Mouse (Mus musculus) CH12.LX (cell line): Measurements from ENCODE around the gene Spa17. TPM values are rescaled to one million over a fixed set of nuclear protein-coding genes. Genes with fewer than 3 reads are reported as not detected.

Source experiments
- DNase-seq: peaks from one replicate; pipeline ENCODE4 v3.0.0-alpha.2; 2013; ENCODE audit errors: extremely low read depth
- H3K27ac ChIP-seq: 2 replicates; pipeline ENCODE4 v1.5.1; 2012; ENCODE audit warnings: low read depth, mild to moderate bottlenecking, control low read depth, moderate library complexity; ENCODE audit not compliant: insufficient read depth
- H3K27me3 ChIP-seq: replicated peaks from 2 replicates; pipeline ENCODE3; 2012; ENCODE audit warnings: inconsistent platforms
- H3K36me3 ChIP-seq, 2 experiments: replicated peaks in 1 of 2; 2 replicates each; pipeline versions ENCODE3 to v1.6.1; 2012; ENCODE audit warnings: inconsistent platforms in 1 of 2, low read length in 1 of 2, mild to moderate bottlenecking in 1 of 2, mixed read lengths in 1 of 2, moderate library complexity in 1 of 2; ENCODE audit not compliant: control insufficient read depth in 1 of 2, insufficient read depth in 1 of 2
- H3K4me1 ChIP-seq, 2 experiments: 2 replicates each; pipeline ENCODE4 v1.6.1; 2012; ENCODE audit warnings: inconsistent platforms in 1 of 2, moderate library complexity in 1 of 2; ENCODE audit not compliant: insufficient read depth in 2 of 2, control insufficient read depth in 1 of 2
- H3K4me2 ChIP-seq: 2 replicates; pipeline ENCODE4 v1.6.1; 2012; ENCODE audit warnings: low read depth, mild to moderate bottlenecking, control low read depth; ENCODE audit not compliant: poor library complexity, insufficient read depth, severe bottlenecking
- H3K4me3 ChIP-seq, 3 experiments: fragments of 150-350 bp in 1 of 3; sonication (generic) in 1 of 3; replicated peaks in 1 of 3; 2 replicates each; pipeline versions ENCODE3 to v1.5.1; 2011 to 2012; ENCODE audit warnings: low read depth in 2 of 3, low read length in 2 of 3, mild to moderate bottlenecking in 2 of 3, moderate library complexity in 2 of 3, control low read depth in 1 of 3, improper control_type of control experiment in 1 of 3, inconsistent platforms in 1 of 3, mixed read lengths in 1 of 3; ENCODE audit not compliant: poor library complexity in 1 of 3
- H3K79me2 ChIP-seq: replicated peaks from 2 replicates; pipeline ENCODE4 v1.6.1; 2012; ENCODE audit warnings: mild to moderate bottlenecking, moderate library complexity; ENCODE audit not compliant: control insufficient read depth, poor library complexity, insufficient read depth, severe bottlenecking; ENCODE audit errors: extremely low read depth
- H3K9ac ChIP-seq: 2 replicates; pipeline ENCODE4 v1.6.1; 2012; ENCODE audit warnings: low read depth, mild to moderate bottlenecking, control low read depth, moderate library complexity; ENCODE audit not compliant: insufficient read depth
- H3K9me3 ChIP-seq: replicated peaks from 2 replicates; pipeline ENCODE3; 2012; ENCODE audit warnings: low read length, inconsistent platforms, mixed read lengths
- BHLHE40 ChIP-seq: IDR thresholded peaks from 2 replicates; pipeline ENCODE4 v1.6.1; 2011; ENCODE audit warnings: mild to moderate bottlenecking, low read depth, low read length, improper control_type of control experiment
- CHD2 ChIP-seq: IDR thresholded peaks from 2 replicates; pipeline ENCODE4 v1.6.1; 2011; ENCODE audit warnings: low read length, improper control_type of control experiment
- E2F4 ChIP-seq: IDR thresholded peaks from 2 replicates; pipeline ENCODE4 v1.6.1; 2011; ENCODE audit warnings: low read depth, low read length, improper control_type of control experiment; ENCODE audit not compliant: insufficient replicate concordance
- GABPA ChIP-seq: IDR thresholded peaks from 2 replicates; pipeline ENCODE4 v1.6.1; 2012; ENCODE audit warnings: low read depth, low read length, improper control_type of control experiment, inconsistent platforms; ENCODE audit not compliant: insufficient replicate concordance
- IRF4 ChIP-seq: IDR thresholded peaks from 2 replicates; pipeline ENCODE4 v1.6.1; 2014; ENCODE audit warnings: low read depth, mild to moderate bottlenecking, inconsistent platforms, low read length, improper control_type of control experiment
- MAX ChIP-seq: IDR thresholded peaks from 2 replicates; pipeline ENCODE4 v1.6.1; 2011; ENCODE audit warnings: low read length, improper control_type of control experiment
- MAZ ChIP-seq: IDR thresholded peaks from 2 replicates; pipeline ENCODE4 v1.6.1; 2012; ENCODE audit warnings: low read depth, mild to moderate bottlenecking, inconsistent platforms, low read length, improper control_type of control experiment, moderate library complexity
- MEF2A ChIP-seq: IDR thresholded peaks from 2 replicates; pipeline ENCODE4 v1.6.1; 2014; ENCODE audit warnings: low read depth, mild to moderate bottlenecking, inconsistent platforms, low read length, improper control_type of control experiment, borderline replicate concordance
- NELFE ChIP-seq: IDR thresholded peaks from 2 replicates; pipeline ENCODE4 v1.6.1; 2011; ENCODE audit warnings: low read depth, low read length, improper control_type of control experiment
- NRF1 ChIP-seq: IDR thresholded peaks from 2 replicates; pipeline ENCODE4 v1.6.1; 2014; ENCODE audit warnings: low read depth, mild to moderate bottlenecking, inconsistent platforms, low read length, improper control_type of control experiment, moderate library complexity
- RAD21 ChIP-seq: IDR thresholded peaks from 2 replicates; pipeline ENCODE4 v1.6.1; 2011; ENCODE audit warnings: low read depth, mild to moderate bottlenecking, low read length, improper control_type of control experiment, moderate library complexity
- SIN3A ChIP-seq: IDR thresholded peaks from 2 replicates; pipeline ENCODE4 v1.6.1; 2012; ENCODE audit warnings: low read length, improper control_type of control experiment, inconsistent platforms
- TBP ChIP-seq: conservative IDR thresholded peaks from 2 replicates; pipeline ENCODE4 v1.6.1; 2011; ENCODE audit warnings: low read depth, low read length, improper control_type of control experiment
- UBTF ChIP-seq: IDR thresholded peaks from 2 replicates; pipeline ENCODE4 v1.6.1; 2012; ENCODE audit warnings: low read depth, mild to moderate bottlenecking, inconsistent platforms, low read length, improper control_type of control experiment, moderate library complexity
- USF1 ChIP-seq: IDR thresholded peaks from 2 replicates; pipeline ENCODE4 v1.6.1; 2014; ENCODE audit warnings: low read depth, mild to moderate bottlenecking, inconsistent platforms, low read length, improper control_type of control experiment
- ZMIZ1 ChIP-seq: IDR thresholded peaks from 2 replicates; pipeline ENCODE4 v1.6.1; 2012; ENCODE audit warnings: low read depth, mild to moderate bottlenecking, inconsistent platforms, low read length, improper control_type of control experiment
- dilution Hi-C: fragments of 300-500 bp; cut with MboI; formaldehyde crosslinking; loops from 2 replicates; pipeline ENCODE4 v1.14.3; 2020; ENCODE audit warnings: low sequenced_read_pairs; ENCODE audit not compliant: extremely low pct_unique_long_range_greater_than_20kb, extremely low pct_ligation_motif_present
- in situ Hi-C: fragments of 300-500 bp; cut with MboI; formaldehyde crosslinking; loops from 3 replicates; pipeline ENCODE4 v1.14.3; 2019; ENCODE audit warnings: low sequenced_read_pairs, low pct_ligation_motif_present, low pct_unique_long_range_greater_than_20kb, mixed read lengths
- polyA plus RNA-seq: library from polyadenylated mRNA; unstranded; fragments of >175 nt; gene quantifications from 2 replicates; pipeline ENCODE4 v1.2.1, GENCODE M21; 2012; ENCODE audit warnings: low read depth; ENCODE audit not compliant: insufficient read length
- total RNA-seq, 2 experiments: library from RNA; depleted of rRNA; stranded (reverse); fragments of 300-350 nt in 1 of 2; fragments of >200 nt in 1 of 2; gene quantifications; 2 replicates each; pipeline ENCODE4 v1.2.3; 2012 to 2014

The Spa17 gene
- total and polyA plus RNA-seq, 3 experiments, result 0.47 to 3.2 (median 1.4) TPM

DNA sequence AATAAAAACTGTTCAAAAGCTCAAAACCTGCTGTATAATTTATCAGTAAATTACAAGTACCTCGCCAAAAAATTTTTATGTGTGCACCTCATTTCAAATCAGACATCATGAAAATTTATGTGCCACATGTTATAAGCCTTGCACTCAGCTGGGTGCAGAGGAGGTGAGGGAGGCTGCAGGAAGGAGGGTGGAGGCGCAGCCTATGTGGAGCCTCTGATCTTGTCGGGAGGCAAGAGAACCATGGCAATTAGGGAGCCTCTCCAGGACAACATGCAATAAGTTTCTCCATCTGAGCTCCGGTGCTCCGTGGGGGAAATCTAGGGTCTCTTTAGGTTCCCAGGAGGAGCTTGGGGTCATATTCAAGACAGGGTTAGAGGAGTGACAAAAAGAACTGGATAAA lies 46.1 kb downstream of the Spa17 start:
- Histone ChIP-seq H3K9ac (no peak overlapping the region), H3K79me2 (no peaks in the 10 kb centered on the region), H3K27me3 (no peaks in the 10 kb centered on the region), H3K4me3 (no peak overlapping the region), H3K36me3 (no peaks in the 10 kb centered on the region), H3K4me1 (peaks cover 0 to 12% of the 10 kb centered on the region in 2 experiments; a peak in 2 of 4 replicates), H3K27ac (no peak overlapping the region), H3K4me2 (no peak overlapping the region), H3K9me3 (no peaks in the 10 kb centered on the region)
- DNase-seq, result no peak
- in situ Hi-C loops, result no loop called here
- dilution Hi-C loops, result no loop called here
- no peak for TF ChIP-seq MEF2A
- no peak for TF ChIP-seq NRF1

DNA sequence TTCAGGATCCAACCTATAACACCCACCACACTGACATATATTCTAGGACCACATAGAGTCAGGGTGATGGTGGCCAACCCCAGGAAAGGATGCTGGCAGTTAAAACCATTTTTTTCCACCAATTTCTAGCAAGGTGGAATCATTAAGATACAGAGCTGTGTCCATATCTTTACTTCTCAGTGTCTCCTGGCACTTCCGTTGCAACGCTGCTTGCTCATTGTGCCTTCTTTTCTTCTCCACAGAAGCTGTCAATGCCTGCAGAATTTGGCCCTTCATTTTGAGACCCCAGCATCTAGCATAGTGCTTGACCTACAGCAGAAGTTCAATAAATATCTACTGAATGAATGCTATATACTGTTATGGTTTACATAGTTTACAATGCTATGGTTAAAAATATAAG lies 46.5 kb downstream of the Spa17 start:
- in situ Hi-C loops, result no loop called here
- peaks cover 0 to 12% of the 10 kb centered on the region in 2 experiments; a peak in 2 of 4 replicates for H3K4me1 ChIP-seq
- no peak overlapping the region for H3K4me2 ChIP-seq
- no peak for DNase-seq
- no peak overlapping the region for H3K9ac ChIP-seq
- H3K36me3 ChIP-seq, result no peaks in the 10 kb centered on the region
- H3K27me3 ChIP-seq, result no peaks in the 10 kb centered on the region
- dilution Hi-C loops, result no loop called here
- no peak overlapping the region for H3K4me3 ChIP-seq
- no peaks in the 10 kb centered on the region for H3K79me2 ChIP-seq
- TF ChIP-seq NRF1, result no peak
- no peak for TF ChIP-seq TBP
- TF ChIP-seq IRF4, result no peak
- no peak for TF ChIP-seq UBTF
- TF ChIP-seq NELFE, result no peak
- no peak for TF ChIP-seq BHLHE40
- TF ChIP-seq SIN3A, result no peak
- TF ChIP-seq MEF2A, result no peak
- no peak for TF ChIP-seq GABPA
- TF ChIP-seq ZMIZ1, result no peak
- H3K9me3 ChIP-seq, result no peaks in the 10 kb centered on the region
- H3K27ac ChIP-seq, result no peak overlapping the region

DNA sequence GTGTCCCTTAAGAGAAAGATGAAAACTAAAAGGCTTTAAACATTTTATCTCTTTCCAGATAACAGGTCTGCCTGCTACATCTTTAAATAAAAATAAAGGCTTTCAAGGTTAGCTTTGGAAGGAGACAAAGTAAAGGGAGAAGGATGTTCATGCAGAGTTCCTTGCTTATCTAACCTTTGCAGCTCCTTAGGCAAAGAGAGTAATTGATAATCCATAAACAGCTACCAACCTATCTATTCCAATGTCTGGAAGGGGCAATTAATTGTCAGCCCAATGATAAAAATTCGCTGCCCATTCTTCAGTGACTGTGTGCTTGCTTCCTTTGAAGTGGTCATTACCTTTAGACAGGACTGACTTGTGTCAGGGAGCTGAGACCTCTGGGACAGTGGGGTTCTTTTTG lies 49.7 kb downstream of the Spa17 start:
- Histone ChIP-seq H3K4me3 (no peak overlapping the region), H3K4me1 (peaks cover 0 to 14% of the 10 kb centered on the region in 2 experiments; a peak in 2 of 4 replicates), H3K4me2 (no peak overlapping the region), H3K27me3 (no peaks in the 10 kb centered on the region), H3K9ac (no peak overlapping the region), H3K9me3 (no peaks in the 10 kb centered on the region), H3K36me3 (no peaks in the 10 kb centered on the region), H3K27ac (no peak overlapping the region), H3K79me2 (no peaks in the 10 kb centered on the region)
- in situ Hi-C loops (no loop called here), dilution Hi-C loops (no loop called here)
- no peak for DNase-seq
- TF ChIP-seq RAD21 (no peak), MAX (no peak), MEF2A (no peak), BHLHE40 (no peak), MAZ (no peak), USF1 (no peak), CHD2 (no peak), E2F4 (no peak)
